Mouse (Mus musculus): ENCODE results near the gene Trak2. TPM values are rescaled to one million over a fixed set of nuclear protein-coding genes. Genes with fewer than 3 reads are reported as not detected.
A peak's percentile ranks its signal among the peaks of the same experiment; 100 is the strongest.
"Not testable (repeated sequence)": the region's sequence is repeated elsewhere in the genome, so short reads cannot be mapped to it uniquely, and the experiment has no call there.

Trak2 gene
- total RNA-seq (2021): 10 to 100 TPM; 52.2 to 60.1 TPM
- long read RNA-seq, experiment 1, full-length matches to known transcripts: 3 of 10 reads
- long read RNA-seq, experiment 1, partial matches to known transcripts: 1 of 10 reads
- long read RNA-seq, experiment 1, other reads (novel, unspliced or antisense): 6 of 10 reads
- long read RNA-seq, experiment 2, full-length matches to known transcripts: 9 of 15 reads
- long read RNA-seq, experiment 2, partial matches to known transcripts: 1 of 15 reads
- long read RNA-seq, experiment 2, other reads (novel, unspliced or antisense): 5 of 15 reads

- peak; percentile 71 to 87 for DNase-seq (ENCODE audit: low spot score in 2 of 2)
Observed at GRCm38 (mm10) chr1:58973366-58974221, at the start of gene Trak2, which contains the start of gene Stradb. TSS of gene Trak2 (minus strand) at chr1:58973430. TSS of gene Stradb (plus strand) at chr1:58973522.

GRCm38 (mm10) chr1:59021556-59021955 is 48.3 kb upstream of the Trak2 start:
- DNase-seq (ENCODE audit: low spot score in 2 of 2): no peak

- DNase-seq (ENCODE audit: low spot score in 2 of 2): no peak
Observed at GRCm38 (mm10) chr1:59009250-59009649, 36.0 kb upstream of the Trak2 start.

GRCm38 (mm10) chr1:58995313-58995712 is 22.1 kb upstream of the Trak2 start:
- DNase-seq (ENCODE audit: low spot score in 2 of 2): no peak

GRCm38 (mm10) chr1:58993723-58994122 is 20.5 kb upstream of the Trak2 start:
- no peak for DNase-seq (ENCODE audit: low spot score in 2 of 2)

- DNase-seq (ENCODE audit: low spot score in 2 of 2): no peak
Observed at GRCm38 (mm10) chr1:58993144-58993543, 19.9 kb upstream of the Trak2 start.

- no peak for DNase-seq (ENCODE audit: low spot score in 2 of 2)
Observed at GRCm38 (mm10) chr1:58984586-58984985, 11.4 kb upstream of the Trak2 start.

GRCm38 (mm10) chr1:58982276-58982675 is 9.0 kb upstream of the Trak2 start:
- DNase-seq (ENCODE audit: low spot score in 2 of 2): no peak

- no peak for DNase-seq (ENCODE audit: low spot score in 2 of 2)
Observed at GRCm38 (mm10) chr1:58972851-58973365, 322 bp downstream of the Trak2 start.

- DNase-seq (ENCODE audit: low spot score in 2 of 2): no peak
Observed at GRCm38 (mm10) chr1:58971097-58971496, 2.1 kb downstream of the Trak2 start.

GRCm38 (mm10) chr1:58970054-58970453 is 3.2 kb downstream of the Trak2 start:
- DNase-seq (ENCODE audit: low spot score in 2 of 2): no peak

- DNase-seq (ENCODE audit: low spot score in 2 of 2): no peak
Observed at GRCm38 (mm10) chr1:58967534-58967933, 5.7 kb downstream of the Trak2 start.

GRCm38 (mm10) chr1:58962865-58963264 is 10.4 kb downstream of the Trak2 start:
- no peak for DNase-seq (ENCODE audit: low spot score in 2 of 2)

- DNase-seq (ENCODE audit: low spot score in 2 of 2): no peak
Observed at GRCm38 (mm10) chr1:58962418-58962817, 10.8 kb downstream of the Trak2 start.

GRCm38 (mm10) chr1:58961152-58961893 is 11.9 kb downstream of the Trak2 start:
- DNase-seq (ENCODE audit: low spot score in 2 of 2): no peak

- DNase-seq (ENCODE audit: low spot score in 2 of 2): no peak
Observed at GRCm38 (mm10) chr1:58959682-58960081, 13.5 kb downstream of the Trak2 start.

GRCm38 (mm10) chr1:58958789-58959526 is 14.3 kb downstream of the Trak2 start:
- not testable (repeated sequence) for DNase-seq (ENCODE audit: low spot score in 2 of 2)

GRCm38 (mm10) chr1:58957931-58958330 is 15.3 kb downstream of the Trak2 start:
- no peak for DNase-seq (ENCODE audit: low spot score in 2 of 2)

GRCm38 (mm10) chr1:58956229-58956628 is 17.0 kb downstream of the Trak2 start:
- DNase-seq (ENCODE audit: low spot score in 2 of 2): no peak

GRCm38 (mm10) chr1:58955716-58956115 is 17.5 kb downstream of the Trak2 start:
- DNase-seq (ENCODE audit: low spot score in 2 of 2): no peak
